14 mouse cellular contexts compared by ENCODE assay signal in genomic region chr14:25553382-25553781, GRCm38 (mm10).
A peak's percentile ranks its signal among the peaks of the same experiment; 100 is the strongest.
DNase-seq lines count a peak whose midpoint lies in the region; ATAC-seq and TF ChIP-seq lines count a peak whose summit lies in the region.
"Had no signal": no experiment of that assay in that cellular context is flagged by ENCODE, and none has a peak within 500 bp of the region (broad histone marks: within the 10 kb centered on the region; RNA-seq: fewer than 3 reads in every experiment).

No protein-coding gene starts in this region.

- H3K4me3 ChIP-seq in lung, embryonic 14.5 days (ENCODE audit: low read depth, low read length) = no peak overlapping the region
- H3K4me3 ChIP-seq in hindbrain, embryonic 10.5 days = no peak overlapping the region
- no peak overlapping the region for H3K4me3 ChIP-seq in limb, embryonic 13.5 days
- H3K4me3 ChIP-seq in stomach, postnatal 0 days (ENCODE audit: low read depth, low read length) = no peak overlapping the region
- H3K4me3 ChIP-seq: embryonic facial prominence, embryonic 15.5 days; heart, embryonic 15.5 days had no signal

- H3K9ac ChIP-seq in lung, embryonic 14.5 days = no peak overlapping the region
- H3K9ac ChIP-seq in limb, embryonic 13.5 days = no peak overlapping the region
- H3K9ac ChIP-seq in stomach, postnatal 0 days (ENCODE audit: low read length) = no peak overlapping the region
- H3K9ac ChIP-seq: embryonic facial prominence, embryonic 15.5 days; heart, embryonic 15.5 days had no signal

- H3K36me3 ChIP-seq in lung, embryonic 14.5 days (ENCODE audit: insufficient read depth) = peaks cover 8% of the 10 kb centered on the region; the same call in 1 of the 2 replicates
- peaks cover 46% of the 10 kb centered on the region for H3K36me3 ChIP-seq in hindbrain, embryonic 10.5 days
- H3K36me3 ChIP-seq in limb, embryonic 13.5 days = peaks cover 41% of the 10 kb centered on the region
- H3K36me3 ChIP-seq in stomach, postnatal 0 days (ENCODE audit: control insufficient read depth, insufficient read depth, low read length) = no peaks in the 10 kb centered on the region
- H3K36me3 ChIP-seq: embryonic facial prominence, embryonic 15.5 days had no signal

- no peak for ATAC-seq in lung, embryonic 14.5 days (ENCODE audit: insufficient read depth)
- no peak for ATAC-seq in limb, embryonic 13.5 days (ENCODE audit: low FRiP score, low read depth)
- ATAC-seq in stomach, postnatal 0 days (ENCODE audit: low FRiP score, low TSS enrichment) = no peak

- no peak for TF ChIP-seq EP300 in stomach, postnatal 0 days (optimal IDR thresholded peaks at IDR 0.05)

- no peak for DNase-seq in lung, embryonic 14.5 days
- DNase-seq in lung, postnatal 10 days = no peak
- DNase-seq in hindbrain, embryonic 10.5 days (ENCODE audit: low spot score) = no peak
- no peak for DNase-seq in stomach, postnatal 0 days (ENCODE audit: low spot score)
- no peak for DNase-seq in layer of hippocampus, adult 18-20 months (ENCODE audit: low spot score in 2 of 2)
- DNase-seq in left cerebral cortex, adult 11 months (ENCODE audit: low spot score) = no peak
- DNase-seq: adrenal gland, postnatal 36 days; cerebellum, adult 8-10 months; kidney, adult 8-10 months; lung, adult 2 months; thymus, adult 2 months had no signal

- peaks cover 37% of the 10 kb centered on the region for H3K4me1 ChIP-seq in lung, embryonic 14.5 days (ENCODE audit: insufficient read depth)
- H3K4me1 ChIP-seq in hindbrain, embryonic 10.5 days (replicated peaks) = peaks cover 85% of the 10 kb centered on the region
- H3K4me1 ChIP-seq in limb, embryonic 13.5 days = peaks cover 90% of the 10 kb centered on the region
- H3K4me1 ChIP-seq in stomach, postnatal 0 days (replicated peaks; ENCODE audit: control insufficient read depth, insufficient read depth) = peaks cover 6% of the 10 kb centered on the region; the same call in 1 of the 2 replicates

- 52% methylated on average over 2 of the region's 2 CpGs for WGBS in lung, embryonic 14.5 days
- WGBS in hindbrain, embryonic 10.5 days = 90% methylated on average over 2 of the region's 2 CpGs
- 67% methylated on average over 2 of the region's 2 CpGs for WGBS in limb, embryonic 13.5 days
- 62% methylated on average over 2 of the region's 2 CpGs for WGBS in stomach, postnatal 0 days

- no peaks in the 10 kb centered on the region for H3K9me3 ChIP-seq in lung, embryonic 14.5 days (ENCODE audit: low read depth, low read length)
- H3K9me3 ChIP-seq in hindbrain, embryonic 10.5 days = no peaks in the 10 kb centered on the region
- H3K9me3 ChIP-seq in limb, embryonic 13.5 days = no peaks in the 10 kb centered on the region
- no peaks in the 10 kb centered on the region for H3K9me3 ChIP-seq in stomach, postnatal 0 days (ENCODE audit: control insufficient read depth, low read length)
- H3K9me3 ChIP-seq: embryonic facial prominence, embryonic 15.5 days; heart, embryonic 15.5 days had no signal

- H3K27me3 ChIP-seq in lung, embryonic 14.5 days (ENCODE audit: insufficient read depth, low read length) = no peaks in the 10 kb centered on the region
- no peaks in the 10 kb centered on the region for H3K27me3 ChIP-seq in hindbrain, embryonic 10.5 days (ENCODE audit: insufficient read depth, poor library complexity, severe bottlenecking)
- no peaks in the 10 kb centered on the region for H3K27me3 ChIP-seq in limb, embryonic 13.5 days
- H3K27me3 ChIP-seq in stomach, postnatal 0 days (ENCODE audit: control insufficient read depth, insufficient read depth, low read length) = no peaks in the 10 kb centered on the region
- H3K27me3 ChIP-seq: embryonic facial prominence, embryonic 15.5 days; heart, embryonic 15.5 days had no signal

- no peak overlapping the region for H3K27ac ChIP-seq in lung, embryonic 14.5 days (ENCODE audit: low read depth)
- peak overlapping the region; percentile 17; the same call in 1 of the 2 replicates for H3K27ac ChIP-seq in hindbrain, embryonic 10.5 days
- 0 out of 2 replicates have a peak overlapping the region, but pooled peaks have one; percentile 39 for H3K27ac ChIP-seq in limb, embryonic 13.5 days
- H3K27ac ChIP-seq in stomach, postnatal 0 days (replicated peaks) = 0 out of 2 replicates have a peak overlapping the region, but pooled peaks have one; percentile 18
- H3K27ac ChIP-seq: embryonic facial prominence, embryonic 15.5 days; heart, embryonic 15.5 days had no signal

- no peak overlapping the region for H3K4me2 ChIP-seq in lung, embryonic 14.5 days
- H3K4me2 ChIP-seq in limb, embryonic 13.5 days (replicated peaks) = no peak overlapping the region
- H3K4me2 ChIP-seq in stomach, postnatal 0 days (replicated peaks; ENCODE audit: low read depth) = no peak overlapping the region
- H3K4me2 ChIP-seq: embryonic facial prominence, embryonic 15.5 days; heart, embryonic 15.5 days had no signal

- peak; percentile 11; the same call in 1 of the 2 replicates for TF ChIP-seq CTCF in lung, embryonic 14.5 days (IDR thresholded peaks at IDR 0.05; ENCODE audit: low read depth)
- TF ChIP-seq CTCF in stomach, postnatal 0 days (IDR thresholded peaks at IDR 0.05; ENCODE audit: low read depth) = no peak
